Mouse (Mus musculus) liver, embryonic 14.5 days (tissue): ENCODE data around the gene Magi1.

Source experiments
- CTCF ChIP-seq: IDR thresholded peaks from 2 replicates; pipeline ENCODE4 v1.5.1; 2016; ENCODE audit warnings: antibody characterized with exemption, low read depth, control low read depth
- EP300 ChIP-seq: IDR thresholded peaks from 2 replicates; pipeline ENCODE4 v1.6.1; 2016; ENCODE audit warnings: antibody characterized with exemption, low read depth

GRCm38 (mm10) chr6:93924568-93924967 is 359.1 kb downstream of the Magi1 start:
- no peak for TF ChIP-seq CTCF
- TF ChIP-seq EP300, result no peak
